Mouse (Mus musculus) splenic B cell, adult 2 months (primary cell): Measurements from ENCODE around the gene Dnajb12.

Source experiments
- DNase-seq: peaks from one replicate; pipeline ENCODE4 v3.0.0-alpha.2; 2011; ENCODE audit warnings: low read depth, low spot score
- H3K27me3 ChIP-seq: 2 replicates; pipeline ENCODE4 v1.6.1; 2012; ENCODE audit warnings: mild to moderate bottlenecking, low read length, moderate library complexity, mixed read lengths; ENCODE audit not compliant: control insufficient read depth, poor library complexity, insufficient read depth, severe bottlenecking
- H3K36me3 ChIP-seq: 2 replicates; pipeline ENCODE4 v1.6.1; 2012; ENCODE audit warnings: mild to moderate bottlenecking, low read length, moderate library complexity, mixed read lengths; ENCODE audit not compliant: control insufficient read depth, poor library complexity, insufficient read depth, severe bottlenecking

Dnajb12 gene

GRCm38 (mm10) chr10:59880029-59880386 is 652 bp downstream of the Dnajb12 start:
- no peaks in the 10 kb centered on the region for H3K36me3 ChIP-seq
- no peaks in the 10 kb centered on the region for H3K27me3 ChIP-seq
- no peak for DNase-seq

GRCm38 (mm10) chr10:59880837-59881236 is 1.5 kb downstream of the Dnajb12 start:
- Histone ChIP-seq H3K27me3 (no peaks in the 10 kb centered on the region), H3K36me3 (no peaks in the 10 kb centered on the region)
- DNase-seq = no peak

- DNase-seq = peak; percentile 32
Observed at GRCm38 (mm10) chr10:59884327-59885173, 5.2 kb downstream of the Dnajb12 start.

GRCm38 (mm10) chr10:59885174-59886080 is 6.1 kb downstream of the Dnajb12 start:
- no peaks in the 10 kb centered on the region; the same call in 1 of the 2 replicates for H3K36me3 ChIP-seq
- DNase-seq = no peak
- H3K27me3 ChIP-seq = no peaks in the 10 kb centered on the region

More at GRCm38 (mm10) chr10:59884327-59885173, 5.2 kb downstream of the Dnajb12 start:
- H3K27me3 ChIP-seq = no peaks in the 10 kb centered on the region
- H3K36me3 ChIP-seq = no peaks in the 10 kb centered on the region

- peaks cover 1% of the 10 kb centered on the region; the same call in 1 of the 2 replicates for H3K36me3 ChIP-seq
- no peak for DNase-seq
- no peaks in the 10 kb centered on the region for H3K27me3 ChIP-seq
Observed at GRCm38 (mm10) chr10:59886081-59886466, 6.7 kb downstream of the Dnajb12 start.

GRCm38 (mm10) chr10:59887432-59887831 is 8.1 kb downstream of the Dnajb12 start:
- Histone ChIP-seq H3K27me3 (no peaks in the 10 kb centered on the region), H3K36me3 (peaks cover 6% of the 10 kb centered on the region)
- no peak for DNase-seq

GRCm38 (mm10) chr10:59889339-59889738 is 10.0 kb downstream of the Dnajb12 start:
- Histone ChIP-seq H3K27me3 (no peaks in the 10 kb centered on the region), H3K36me3 (peaks cover 11% of the 10 kb centered on the region)
- DNase-seq = peak; percentile 40

- Histone ChIP-seq H3K36me3 (peaks cover 12% of the 10 kb centered on the region), H3K27me3 (no peaks in the 10 kb centered on the region)
- DNase-seq = no peak
Observed at GRCm38 (mm10) chr10:59889953-59890751, 10.8 kb downstream of the Dnajb12 start.

GRCm38 (mm10) chr10:59892977-59893376 is 13.6 kb downstream of the Dnajb12 start:
- DNase-seq = peak; percentile 87
- H3K36me3 ChIP-seq = peaks cover 12% of the 10 kb centered on the region

GRCm38 (mm10) chr10:59894251-59895160 is 15.2 kb downstream of the Dnajb12 start:
- peak; percentile 91 for DNase-seq
- no peaks in the 10 kb centered on the region for H3K27me3 ChIP-seq
- H3K36me3 ChIP-seq = peaks cover 12% of the 10 kb centered on the region

More at GRCm38 (mm10) chr10:59892977-59893376, 13.6 kb downstream of the Dnajb12 start:
- no peaks in the 10 kb centered on the region for H3K27me3 ChIP-seq

- DNase-seq = no peak
- Histone ChIP-seq H3K36me3 (peaks cover 12% of the 10 kb centered on the region), H3K27me3 (no peaks in the 10 kb centered on the region)
Observed at GRCm38 (mm10) chr10:59895460-59896186, 16.3 kb downstream of the Dnajb12 start.

- Histone ChIP-seq H3K27me3 (no peaks in the 10 kb centered on the region), H3K36me3 (peaks cover 11% of the 10 kb centered on the region)
- no peak for DNase-seq
Observed at GRCm38 (mm10) chr10:59896211-59896610, 16.9 kb downstream of the Dnajb12 start.

GRCm38 (mm10) chr10:59896911-59897331 is 17.6 kb downstream of the Dnajb12 start:
- DNase-seq = peak; percentile 74
- no peaks in the 10 kb centered on the region for H3K27me3 ChIP-seq
- peaks cover 8% of the 10 kb centered on the region for H3K36me3 ChIP-seq
